Mouse (Mus musculus): ENCODE data around the gene Smg7. TPM values are rescaled to one million over a fixed set of nuclear protein-coding genes. Genes with fewer than 3 reads are reported as not detected.

The Smg7 gene
- polyA plus RNA-seq, 1 experiment from 2014 or later: 29.4 TPM

DNA sequence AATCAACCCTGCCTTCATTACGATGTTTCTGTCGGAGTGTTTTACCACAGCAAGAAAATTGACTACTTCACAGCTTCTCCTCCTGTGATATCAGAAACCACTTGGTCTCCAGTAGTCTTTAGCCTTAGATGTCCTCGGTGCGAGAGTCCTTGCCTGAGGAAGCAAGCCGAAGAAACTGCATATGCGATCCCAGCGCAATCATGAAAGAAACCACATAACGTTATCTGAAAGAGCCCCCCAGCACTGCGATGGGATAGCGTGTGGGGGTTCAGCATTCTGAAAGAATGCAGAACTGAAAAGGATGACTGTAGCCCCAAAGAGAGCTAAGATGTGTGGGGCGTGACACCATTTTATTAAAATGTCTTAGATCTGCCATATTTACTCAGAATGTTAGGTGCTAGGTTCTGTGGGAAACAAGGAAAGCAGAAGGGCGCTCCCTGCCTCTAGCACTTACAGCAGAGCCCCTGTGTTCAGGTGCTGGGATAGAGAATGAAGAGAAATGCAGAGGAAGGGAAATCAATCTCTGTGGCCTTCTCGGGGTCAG, 101.7 kb downstream of the Smg7 start:
- no peak overlapping the region for H3K4me2 ChIP-seq
- 78% methylated on average over 13 of the region's 13 CpGs for WGBS
- no peaks in the 10 kb centered on the region for H3K9me3 ChIP-seq (replicated peaks)
- no peaks in the 10 kb centered on the region for H3K36me3 ChIP-seq
- no peak overlapping the region for H3K4me3 ChIP-seq (replicated peaks)
- no peak overlapping the region for H3K27ac ChIP-seq (replicated peaks)
- no peak for ATAC-seq (ENCODE audit: low FRiP score)
- no peaks in the 10 kb centered on the region for H3K27me3 ChIP-seq (replicated peaks)
- 0 out of 2 replicates have a peak, but pooled peaks cover 7% of the 10 kb centered on the region for H3K4me1 ChIP-seq
- no peak overlapping the region for H3K9ac ChIP-seq (replicated peaks)

DNA sequence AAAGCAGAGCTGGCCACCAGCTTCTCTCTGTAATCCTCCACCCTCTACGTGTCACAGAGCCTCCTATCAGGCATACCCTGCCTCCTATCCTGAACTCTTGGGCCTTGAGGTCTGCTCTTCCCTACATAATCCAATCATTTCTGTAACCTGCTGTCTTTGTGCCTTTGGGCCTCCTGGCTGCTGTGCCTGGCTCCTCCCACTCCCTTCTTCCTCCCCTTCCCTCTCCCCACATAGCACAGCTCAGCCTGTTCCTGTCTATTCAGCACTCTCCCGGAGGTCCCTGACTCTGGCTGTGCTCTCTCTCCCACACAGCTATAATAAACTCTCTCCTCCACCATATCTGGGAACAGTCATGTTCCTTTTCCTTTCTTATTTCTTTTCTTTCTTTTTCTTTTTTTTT, 102.5 kb downstream of the Smg7 start, which contains the start of gene Ncf2:
Gene Ncf2 (plus strand): TSS at position 298 of the 400 bp plus-strand sequence.
- Histone ChIP-seq H3K36me3 (no peaks in the 10 kb centered on the region), H3K27ac (replicated peaks) (no peak within 1 kb of the TSS), H3K9me3 (replicated peaks) (no peaks in the 10 kb centered on the region), H3K27me3 (replicated peaks) (no peaks in the 10 kb centered on the region), H3K4me3 (replicated peaks) (no peak within 1 kb of the TSS), H3K4me2 (no peak within 1 kb of the TSS), H3K4me1 (0 out of 2 replicates have a peak, but pooled peaks cover 7% of the 10 kb centered on the region), H3K9ac (replicated peaks) (no peak within 1 kb of the TSS)
- peak; percentile 90; the same call in 1 of the 2 replicates for ATAC-seq (ENCODE audit: low FRiP score)
- WGBS: 13% methylated on average over 2 of the region's 2 CpGs

DNA sequence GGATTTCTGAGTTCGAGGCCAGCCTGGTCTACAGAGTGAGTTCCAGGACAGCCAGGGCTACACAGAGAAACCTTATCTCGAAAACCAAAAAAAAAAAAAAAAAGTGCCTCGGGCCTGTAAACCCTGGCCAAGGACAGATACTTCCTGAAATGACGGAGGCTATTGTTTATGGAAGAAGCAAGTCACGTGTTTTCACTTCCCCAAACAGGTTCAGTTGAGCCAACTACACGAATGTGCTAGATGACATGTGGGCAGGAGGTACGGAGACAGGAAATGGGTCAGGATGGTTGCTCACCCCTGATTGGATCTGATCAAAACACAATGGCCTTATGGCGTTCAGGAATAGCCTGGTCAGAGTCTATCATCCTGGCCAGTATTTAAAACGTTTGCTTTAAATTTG, 104.3 kb downstream of the Smg7 start:
- WGBS: 84% methylated on average over 9 of the region's 9 CpGs
- no peak for ATAC-seq (ENCODE audit: low FRiP score)
- H3K4me3 ChIP-seq (replicated peaks): no peak overlapping the region
- no peaks in the 10 kb centered on the region for H3K36me3 ChIP-seq
- H3K4me2 ChIP-seq: no peak overlapping the region
- H3K27me3 ChIP-seq (replicated peaks): no peaks in the 10 kb centered on the region
- H3K4me1 ChIP-seq: 0 out of 2 replicates have a peak, but pooled peaks cover 10% of the 10 kb centered on the region
- H3K9me3 ChIP-seq (replicated peaks): no peaks in the 10 kb centered on the region
- no peak overlapping the region for H3K27ac ChIP-seq (replicated peaks)
- H3K9ac ChIP-seq (replicated peaks): no peak overlapping the region

DNA sequence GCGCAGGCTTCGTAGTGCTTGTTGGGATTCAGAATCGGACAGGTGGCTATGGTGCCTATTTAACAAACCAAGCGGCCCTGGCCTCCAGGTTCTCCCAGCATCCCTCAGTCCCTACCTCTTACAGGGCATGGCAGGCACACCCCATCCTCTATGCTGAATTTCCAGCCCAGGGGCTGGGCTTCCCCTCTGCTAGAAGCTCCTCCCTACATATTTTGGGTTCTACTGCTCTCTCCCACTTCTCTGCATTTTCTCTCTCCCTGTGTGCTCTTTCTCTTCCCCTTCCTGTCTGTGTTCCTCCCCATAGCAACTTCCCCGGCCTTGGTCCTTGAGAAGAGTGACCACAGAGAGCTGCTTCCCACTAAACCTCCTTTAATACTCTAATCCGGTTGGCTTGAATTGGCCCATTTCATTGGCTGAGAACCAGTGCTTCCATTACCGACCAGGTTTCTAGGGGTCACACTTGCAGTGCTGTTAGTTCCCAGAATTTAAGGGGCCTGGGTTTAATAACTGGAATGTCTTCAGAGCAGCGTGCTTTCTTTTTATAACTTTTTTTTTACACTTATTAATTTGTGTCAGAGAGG, 105.7 kb downstream of the Smg7 start:
- no peaks in the 10 kb centered on the region for H3K9me3 ChIP-seq (replicated peaks)
- no peaks in the 10 kb centered on the region for H3K27me3 ChIP-seq (replicated peaks)
- no peak for ATAC-seq (ENCODE audit: low FRiP score)
- H3K4me2 ChIP-seq: no peak overlapping the region
- H3K4me3 ChIP-seq (replicated peaks): no peak overlapping the region
- H3K9ac ChIP-seq (replicated peaks): no peak overlapping the region
- 85% methylated on average over 8 of the region's 8 CpGs for WGBS
- H3K4me1 ChIP-seq: peaks cover 17% of the 10 kb centered on the region
- no peak overlapping the region for H3K27ac ChIP-seq (replicated peaks)
- H3K36me3 ChIP-seq: no peaks in the 10 kb centered on the region

DNA sequence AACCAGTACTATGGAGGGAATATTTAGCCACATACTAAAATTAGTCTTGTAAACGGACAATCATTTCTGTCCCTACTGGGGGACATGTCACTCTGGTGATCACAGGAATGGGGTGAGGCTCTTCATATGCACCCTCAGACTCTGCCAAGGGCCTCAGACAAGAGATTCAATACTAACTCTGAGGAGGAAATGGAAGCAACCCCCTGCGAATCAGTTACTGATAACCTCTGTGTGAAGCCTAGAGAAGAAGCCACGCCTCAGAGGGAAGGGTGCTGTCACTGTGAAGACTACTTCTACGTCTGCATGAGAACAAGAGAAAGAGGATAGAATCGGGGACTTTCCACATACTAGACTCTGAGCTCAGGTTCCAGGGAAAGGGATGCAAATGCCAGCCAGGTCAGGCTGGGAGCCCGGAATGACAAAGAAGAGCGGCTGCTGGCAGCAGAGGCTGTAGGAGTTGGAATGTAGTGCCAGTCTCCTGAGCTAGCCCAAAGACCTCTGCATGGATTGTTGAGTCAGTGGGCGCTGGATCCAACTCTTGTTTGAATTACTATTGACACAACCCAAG, 106.7 kb downstream of the Smg7 start:
- H3K36me3 ChIP-seq: no peaks in the 10 kb centered on the region
- H3K4me3 ChIP-seq (replicated peaks): no peak overlapping the region
- peaks cover 22% of the 10 kb centered on the region for H3K4me1 ChIP-seq
- H3K4me2 ChIP-seq: no peak overlapping the region
- H3K27ac ChIP-seq (replicated peaks): no peak overlapping the region
- ATAC-seq (ENCODE audit: low FRiP score): no peak
- 80% methylated on average over 8 of the region's 8 CpGs for WGBS
- no peaks in the 10 kb centered on the region for H3K9me3 ChIP-seq (replicated peaks)
- no peaks in the 10 kb centered on the region for H3K27me3 ChIP-seq (replicated peaks)
- H3K9ac ChIP-seq (replicated peaks): no peak overlapping the region

DNA sequence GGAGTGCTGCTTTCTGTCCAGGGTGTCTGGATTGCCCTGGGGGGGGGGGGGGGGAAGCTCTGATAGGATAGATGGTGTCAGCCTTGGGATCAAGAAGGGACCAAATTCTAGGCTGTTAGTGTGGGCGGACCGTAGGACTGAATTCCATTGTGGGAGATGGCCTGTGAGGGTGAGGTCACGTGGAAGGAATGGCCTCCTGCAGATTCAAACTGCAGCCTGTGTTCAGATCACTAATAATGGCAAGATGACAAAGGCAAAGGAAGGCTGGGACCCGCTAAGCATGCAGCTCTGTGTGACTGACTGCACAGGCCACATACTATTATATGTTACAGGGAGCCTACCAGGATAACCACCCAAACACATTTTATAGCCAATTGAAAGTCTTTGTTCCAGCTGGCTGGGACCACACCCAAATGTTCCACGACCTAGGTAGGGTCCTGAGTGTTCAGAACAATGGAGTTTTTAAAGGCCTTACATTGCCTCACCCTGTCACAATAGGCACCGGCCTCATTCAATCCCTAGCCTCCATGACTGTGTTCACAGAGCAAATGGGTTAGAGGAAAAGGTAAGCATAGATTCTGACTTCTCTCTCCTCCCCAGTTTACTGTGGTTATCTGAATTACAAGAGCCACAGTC, 108.8 kb downstream of the Smg7 start:
- ATAC-seq (ENCODE audit: low FRiP score): no peak
- Histone ChIP-seq H3K27me3 (replicated peaks) (no peaks in the 10 kb centered on the region), H3K27ac (replicated peaks) (no peak overlapping the region; the same call in 1 of the 2 replicates), H3K9ac (replicated peaks) (no peak overlapping the region), H3K4me1 (peaks cover 15% of the 10 kb centered on the region), H3K36me3 (no peaks in the 10 kb centered on the region), H3K4me2 (no peak overlapping the region), H3K4me3 (replicated peaks) (no peak overlapping the region), H3K9me3 (replicated peaks) (no peaks in the 10 kb centered on the region)
- 20% methylated on average over 6 of the region's 6 CpGs for WGBS

DNA sequence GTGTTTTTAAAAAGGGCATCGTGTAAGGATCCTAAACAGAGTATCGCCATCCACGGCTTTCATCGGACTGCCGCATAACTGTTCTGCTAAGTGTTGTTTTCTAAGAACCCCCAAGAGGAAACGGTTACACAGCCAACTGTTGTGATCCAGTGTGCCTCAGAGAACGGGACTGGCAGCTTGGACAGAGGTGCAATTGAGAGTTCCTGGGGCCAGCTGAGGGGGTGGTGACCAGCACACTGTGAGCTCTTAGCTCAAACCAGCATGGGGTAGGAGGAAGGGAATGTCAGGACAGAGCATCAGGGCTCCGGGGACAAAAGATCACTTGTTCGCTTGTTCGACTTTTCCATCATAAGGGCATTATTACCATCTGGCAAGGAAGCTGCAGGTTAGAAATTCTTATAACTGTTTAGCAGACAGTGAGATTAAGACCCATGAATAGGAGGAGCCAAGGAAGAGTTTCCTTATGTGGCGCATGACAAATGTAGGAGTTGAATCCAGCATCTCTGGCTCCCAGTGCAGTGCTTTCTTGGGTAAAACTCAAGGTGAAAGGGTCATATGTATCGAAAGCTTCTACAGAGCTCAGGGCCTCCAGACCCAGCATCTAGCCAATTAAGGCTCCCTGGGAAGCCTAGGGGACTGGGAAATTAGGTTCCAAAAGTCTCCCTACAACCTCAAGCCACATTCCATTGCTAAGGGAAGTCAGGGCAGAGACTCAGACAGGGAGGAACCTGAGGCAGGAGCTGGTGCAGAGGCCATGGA, 109.5 kb downstream of the Smg7 start:
- Histone ChIP-seq H3K4me1 (peaks cover 15% of the 10 kb centered on the region), H3K9me3 (replicated peaks) (no peaks in the 10 kb centered on the region), H3K9ac (replicated peaks) (0 out of 2 replicates have a peak overlapping the region, but pooled peaks have one; percentile 23), H3K4me3 (replicated peaks) (no peak overlapping the region), H3K4me2 (no peak overlapping the region), H3K27me3 (replicated peaks) (no peaks in the 10 kb centered on the region), H3K27ac (replicated peaks) (no peak overlapping the region; the same call in 1 of the 2 replicates), H3K36me3 (no peaks in the 10 kb centered on the region)
- WGBS: 17% methylated on average over 12 of the region's 12 CpGs
- no peak for ATAC-seq (ENCODE audit: low FRiP score)

DNA sequence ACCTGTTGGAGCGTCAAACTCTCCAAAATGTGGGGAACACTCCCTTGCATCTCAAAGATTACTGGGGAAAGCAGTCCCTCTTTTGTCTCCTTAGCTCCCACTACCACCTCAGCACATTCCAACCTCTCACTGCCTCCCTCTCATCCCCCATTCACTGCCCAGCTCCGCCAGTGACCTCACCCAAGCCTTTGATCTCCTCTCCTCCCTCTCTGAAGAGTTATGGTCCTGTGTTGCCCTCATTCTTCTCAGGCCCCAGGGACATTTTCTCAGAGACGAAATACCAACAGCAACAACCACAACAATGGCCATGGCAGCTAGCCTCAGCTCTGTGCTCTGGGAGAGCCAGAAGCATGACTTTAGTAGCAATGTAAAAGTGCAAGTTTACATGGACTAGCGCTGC, 111.2 kb downstream of the Smg7 start:
- no peaks in the 10 kb centered on the region for H3K9me3 ChIP-seq (replicated peaks)
- no peak overlapping the region for H3K9ac ChIP-seq (replicated peaks)
- 10% methylated on average over 4 of the region's 4 CpGs for WGBS
- peaks cover 15% of the 10 kb centered on the region for H3K4me1 ChIP-seq
- no peak overlapping the region for H3K4me2 ChIP-seq
- ATAC-seq (ENCODE audit: low FRiP score): no peak
- no peaks in the 10 kb centered on the region for H3K36me3 ChIP-seq
- H3K27me3 ChIP-seq (replicated peaks): no peaks in the 10 kb centered on the region
- H3K4me3 ChIP-seq (replicated peaks): no peak overlapping the region
- H3K27ac ChIP-seq (replicated peaks): no peak overlapping the region

DNA sequence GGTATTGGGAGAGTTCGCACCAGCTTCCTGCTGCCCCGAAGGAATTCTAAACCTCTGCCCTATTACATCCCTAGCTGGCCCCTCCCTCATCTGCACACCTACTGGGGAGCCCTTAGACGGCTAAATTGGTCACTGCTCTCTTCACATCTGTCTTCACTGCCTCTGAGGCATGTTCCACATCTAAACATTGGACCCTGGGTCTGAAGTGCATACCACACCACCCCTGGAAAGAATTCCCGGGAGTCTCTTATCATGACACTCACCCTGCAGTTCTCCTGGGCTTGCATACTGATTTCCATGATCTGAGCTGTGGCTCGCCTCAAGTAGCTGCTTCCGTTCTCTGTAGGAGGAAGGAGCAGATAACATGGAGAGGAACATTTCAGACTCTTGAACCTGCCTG, 111.6 kb downstream of the Smg7 start:
- 13% methylated on average over 6 of the region's 6 CpGs for WGBS
- no peak overlapping the region for H3K27ac ChIP-seq (replicated peaks)
- H3K36me3 ChIP-seq: no peaks in the 10 kb centered on the region
- H3K9me3 ChIP-seq (replicated peaks): no peaks in the 10 kb centered on the region
- H3K4me3 ChIP-seq (replicated peaks): no peak overlapping the region
- H3K4me1 ChIP-seq: peaks cover 15% of the 10 kb centered on the region
- no peak overlapping the region for H3K4me2 ChIP-seq
- no peaks in the 10 kb centered on the region for H3K27me3 ChIP-seq (replicated peaks)
- no peak for ATAC-seq (ENCODE audit: low FRiP score)
- no peak overlapping the region for H3K9ac ChIP-seq (replicated peaks)

DNA sequence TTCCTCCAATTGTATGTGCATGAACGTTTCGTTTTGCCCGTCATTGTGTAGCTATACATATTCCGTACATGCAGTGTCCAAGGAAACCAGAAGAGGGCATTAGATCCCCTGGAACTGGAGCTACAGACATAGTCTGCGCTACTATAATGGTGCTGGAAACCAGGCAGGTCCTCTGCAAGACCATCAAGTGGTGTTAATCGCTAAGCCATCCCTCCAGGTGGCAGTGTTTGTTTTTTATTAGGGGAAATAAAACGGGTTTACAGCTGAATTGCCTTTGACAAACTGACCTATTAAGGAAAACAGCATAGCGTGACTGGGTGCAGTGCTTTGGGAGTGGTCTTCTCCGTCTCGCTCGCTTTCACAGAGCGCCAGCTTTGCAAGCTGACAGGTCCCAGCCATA, 112.2 kb downstream of the Smg7 start:
- H3K9ac ChIP-seq (replicated peaks): no peak overlapping the region
- H3K27ac ChIP-seq (replicated peaks): no peak overlapping the region
- no peak overlapping the region; the same call in 1 of the 2 replicates for H3K4me2 ChIP-seq
- WGBS: 10% methylated on average over 12 of the region's 12 CpGs
- no peak for ATAC-seq (ENCODE audit: low FRiP score)
- H3K27me3 ChIP-seq (replicated peaks): no peaks in the 10 kb centered on the region
- H3K36me3 ChIP-seq: no peaks in the 10 kb centered on the region
- H3K4me3 ChIP-seq (replicated peaks): no peak overlapping the region
- peaks cover 15% of the 10 kb centered on the region for H3K4me1 ChIP-seq
- no peaks in the 10 kb centered on the region for H3K9me3 ChIP-seq (replicated peaks)

DNA sequence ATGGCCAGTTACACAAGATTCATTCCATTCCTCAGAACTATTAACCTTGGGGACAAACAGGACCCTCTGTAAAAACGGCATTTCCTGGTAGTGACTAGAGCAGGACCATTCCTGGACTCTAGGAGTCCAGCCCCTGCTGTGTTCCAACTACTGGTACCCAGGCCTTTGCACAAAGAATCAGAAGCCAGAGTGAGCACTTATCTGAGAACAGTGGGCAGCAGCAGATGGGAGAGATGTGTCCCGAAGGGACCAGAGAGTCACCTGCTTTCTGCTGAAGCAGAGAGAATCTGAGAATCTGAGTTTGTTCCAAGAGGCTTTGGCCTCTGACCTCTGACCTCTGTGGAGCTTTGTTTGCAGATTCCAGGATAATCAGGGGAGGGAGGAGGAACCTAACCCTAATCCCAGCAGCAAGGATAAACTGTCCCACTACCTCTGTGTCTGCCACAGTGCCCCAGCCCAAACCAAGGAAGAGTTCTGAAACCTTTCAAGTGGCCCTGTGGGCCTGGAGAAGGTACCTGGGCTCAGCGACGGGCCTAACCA, 114.3 kb downstream of the Smg7 start:
- H3K27ac ChIP-seq (replicated peaks): no peak overlapping the region

More for the DNA sequence above, 114.3 kb downstream of the Smg7 start:
- Histone ChIP-seq H3K4me2 (no peak overlapping the region), H3K4me1 (peaks cover 12% of the 10 kb centered on the region), H3K4me3 (replicated peaks) (no peak overlapping the region), H3K36me3 (no peaks in the 10 kb centered on the region), H3K9me3 (replicated peaks) (no peaks in the 10 kb centered on the region), H3K27me3 (replicated peaks) (no peaks in the 10 kb centered on the region), H3K9ac (replicated peaks) (no peak overlapping the region)
- WGBS: 48% methylated on average over 4 of the region's 4 CpGs
- no peak for ATAC-seq (ENCODE audit: low FRiP score)

Data from neural tube, embryonic 15.5 days (tissue).